Mouse (Mus musculus) olfactory bulb, adult 2 months (tissue): ENCODE measurements around the gene Helq. TPM values are rescaled to one million over a fixed set of nuclear protein-coding genes. Genes with fewer than 3 reads are reported as not detected.

Source experiments
- H3K27ac ChIP-seq: fragments of 200-500 bp; 2 replicates; pipeline ENCODE4 v1.5.1; 2012; ENCODE audit warnings: low read depth, low read length; ENCODE audit not compliant: insufficient read depth
- H3K4me1 ChIP-seq: fragments of 200-500 bp; 2 replicates; pipeline ENCODE4 v1.6.1; 2012; ENCODE audit warnings: low read length; ENCODE audit not compliant: control insufficient read depth, insufficient read depth
- H3K4me3 ChIP-seq: fragments of 200-500 bp; 2 replicates; pipeline ENCODE4 v1.5.1; 2012; ENCODE audit warnings: mild to moderate bottlenecking, low read depth, low read length, moderate library complexity; ENCODE audit not compliant: insufficient read depth
- CTCF ChIP-seq: fragments of 200-500 bp; IDR thresholded peaks from 2 replicates; pipeline ENCODE4 v1.5.1; 2012; ENCODE audit warnings: low read depth, mild to moderate bottlenecking, low read length, moderate library complexity; ENCODE audit not compliant: insufficient read depth
- POLR2A ChIP-seq: fragments of 200-500 bp; IDR thresholded peaks from 2 replicates; pipeline ENCODE4 v1.6.1; 2012; ENCODE audit warnings: mild to moderate bottlenecking, low read depth, low read length, moderate library complexity; ENCODE audit not compliant: insufficient read depth
- WGBS: fragments of 180-500 bp; shearing (Covaris S2); methylation state at CpG from one replicate; pipeline ENCODE4 v1.1.7; 2018; 5-methylcytosine and 5-hydroxymethylcytosine counted together
- polyA plus RNA-seq: library from polyadenylated mRNA; stranded (reverse); fragments of >200 nt; gene quantifications from 2 replicates; pipeline ENCODE4 v1.2.4, GENCODE M21; 2012; ENCODE audit warnings: low replicate concordance; ENCODE audit not compliant: missing spikeins, insufficient read depth, insufficient read length

The Helq gene
- not detected in 2 replicates for polyA plus RNA-seq

DNA sequence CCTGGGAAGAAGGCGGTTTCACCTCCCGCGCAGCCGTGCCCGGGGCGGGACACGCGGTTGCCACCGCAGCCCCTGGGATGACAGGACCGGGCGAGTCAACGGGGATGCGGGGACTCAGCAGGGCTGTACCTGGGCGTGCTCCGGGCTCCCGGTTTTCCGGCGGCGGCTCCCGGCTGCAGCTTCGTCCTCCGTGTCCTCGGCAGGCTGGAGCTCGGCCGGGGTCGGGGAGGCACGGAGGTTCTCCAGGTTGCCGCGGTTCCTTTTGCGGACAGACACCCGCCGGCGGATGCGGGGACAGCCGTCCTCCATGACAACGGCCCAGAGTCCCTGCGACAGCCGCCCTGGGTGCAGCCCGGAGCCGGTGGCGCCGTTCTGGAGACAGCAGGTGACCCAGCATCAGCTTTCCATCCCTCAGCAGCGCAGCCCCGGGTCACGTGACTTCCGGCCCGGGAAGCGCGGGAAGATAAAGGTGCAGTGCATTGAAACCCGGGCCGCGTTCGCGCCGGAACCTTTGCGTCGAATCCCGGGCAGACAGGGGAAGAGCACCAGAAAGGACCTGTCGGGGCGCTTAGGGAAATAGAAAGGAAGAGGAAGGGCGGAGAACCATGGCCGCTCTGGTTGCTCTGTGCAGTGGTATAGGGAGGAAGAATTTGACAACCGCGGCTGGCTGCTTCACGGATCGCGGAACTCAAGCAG, at the start of gene Helq, which contains the start of gene Mrps18c:
Gene Helq (minus strand): TSS at position 434 of the 696 bp plus-strand sequence.
Gene Mrps18c (plus strand): TSS at position 463 of the 696 bp plus-strand sequence.
- TF ChIP-seq CTCF = no peak
- peak; percentile 58 for TF ChIP-seq POLR2A
- peaks cover 4% of the 10 kb centered on the region; the same call in 1 of the 2 replicates for H3K4me1 ChIP-seq
- H3K4me3 ChIP-seq = peak within 1 kb of the TSS; percentile 91
- peak within 1 kb of the TSS; percentile 52; the same call in 1 of the 2 replicates for H3K27ac ChIP-seq
- WGBS = under 1% methylated on average over 67 of the region's 67 CpGs

DNA sequence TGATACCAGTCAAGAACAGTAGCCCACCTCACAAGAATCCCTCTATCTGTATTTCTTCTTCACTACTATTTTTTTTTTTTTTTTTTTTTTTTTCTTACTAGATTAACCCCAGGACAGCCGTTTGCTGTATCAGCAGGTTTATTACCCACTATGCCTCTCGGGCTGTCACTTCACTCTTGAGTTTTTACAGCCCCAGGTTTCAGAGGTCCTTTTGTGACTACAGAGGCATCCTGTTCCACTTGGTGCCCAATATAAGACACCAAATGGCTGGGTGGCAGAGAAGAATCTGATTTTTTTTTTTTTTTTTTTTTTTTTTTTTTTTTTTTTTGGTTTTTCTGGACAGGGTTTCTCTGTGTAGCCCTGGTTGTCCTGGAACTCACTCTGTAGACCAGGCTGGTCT, 48.7 kb upstream of the Helq start:
- peaks cover 10% of the 10 kb centered on the region for H3K4me1 ChIP-seq
- H3K4me3 ChIP-seq = peak overlapping the region; percentile 49; the same call in 1 of the 2 replicates
- WGBS = 22% methylated on average over 2 of the region's 2 CpGs
- no peak overlapping the region for H3K27ac ChIP-seq
- TF ChIP-seq POLR2A = no peak
- TF ChIP-seq CTCF = no peak

DNA sequence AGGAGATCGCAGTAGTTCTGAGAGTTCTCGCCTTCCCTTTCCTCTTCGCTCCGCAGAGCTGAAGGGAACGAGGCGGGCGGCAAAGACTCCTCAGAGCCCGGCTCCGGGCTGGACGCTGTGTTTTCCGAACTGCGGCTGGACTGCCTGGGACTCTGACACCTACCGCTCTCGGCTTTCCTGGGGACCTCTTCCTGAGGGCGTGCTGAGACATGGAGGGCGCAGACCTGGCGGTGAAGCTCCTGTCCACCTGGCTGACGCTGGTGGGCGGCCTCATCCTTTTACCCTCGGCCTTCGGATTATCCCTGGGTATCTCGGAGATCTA, 48.2 kb upstream of the Helq start:
- Histone ChIP-seq H3K27ac (no peak overlapping the region), H3K4me3 (peak overlapping the region; percentile 49), H3K4me1 (peaks cover 10% of the 10 kb centered on the region)
- WGBS = under 1% methylated on average over 22 of the region's 22 CpGs
- no peak for TF ChIP-seq CTCF
- no peak for TF ChIP-seq POLR2A

DNA sequence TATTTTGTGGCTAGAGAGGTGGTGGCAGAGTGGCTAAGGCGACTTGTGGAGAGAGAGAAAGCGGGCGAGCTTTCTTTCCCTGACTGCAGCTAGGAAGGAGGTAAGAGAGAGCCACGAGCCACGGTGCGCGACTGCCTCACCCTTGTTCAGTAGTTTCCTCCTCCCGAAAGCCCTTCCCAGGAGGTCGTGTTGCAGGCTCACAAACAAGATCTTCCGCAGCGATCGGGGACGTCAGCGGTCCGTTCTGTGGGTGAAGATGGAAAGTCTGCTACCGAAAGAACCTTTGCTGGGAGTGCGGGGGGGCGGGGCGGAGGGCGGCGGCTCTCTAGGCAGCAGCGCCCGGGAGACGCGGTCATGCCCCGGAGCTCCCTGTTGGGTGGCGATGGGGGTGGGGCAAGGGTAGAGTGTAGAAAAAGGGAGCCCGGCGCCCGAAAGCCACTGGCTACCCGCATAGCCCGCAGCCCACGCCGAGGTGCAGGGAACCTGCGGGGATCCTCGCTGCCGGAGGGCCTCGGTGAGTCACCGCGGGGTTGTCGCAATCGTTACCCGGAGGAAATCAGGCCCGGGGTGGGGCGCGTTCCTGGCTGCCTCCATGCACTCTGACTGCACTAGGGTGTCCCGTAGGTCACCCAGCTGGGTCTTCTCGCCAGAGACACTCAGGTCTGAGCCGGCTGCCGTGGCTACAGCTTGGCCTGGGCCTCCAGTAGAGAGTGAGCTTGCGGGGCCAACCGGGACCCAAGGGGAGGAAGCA, 47.6 kb upstream of the Helq start:
- TF ChIP-seq CTCF (no peak), POLR2A (no peak)
- under 1% methylated on average over 52 of the region's 52 CpGs for WGBS
- Histone ChIP-seq H3K27ac (no peak overlapping the region), H3K4me1 (peaks cover 10% of the 10 kb centered on the region), H3K4me3 (peak overlapping the region; percentile 49)

DNA sequence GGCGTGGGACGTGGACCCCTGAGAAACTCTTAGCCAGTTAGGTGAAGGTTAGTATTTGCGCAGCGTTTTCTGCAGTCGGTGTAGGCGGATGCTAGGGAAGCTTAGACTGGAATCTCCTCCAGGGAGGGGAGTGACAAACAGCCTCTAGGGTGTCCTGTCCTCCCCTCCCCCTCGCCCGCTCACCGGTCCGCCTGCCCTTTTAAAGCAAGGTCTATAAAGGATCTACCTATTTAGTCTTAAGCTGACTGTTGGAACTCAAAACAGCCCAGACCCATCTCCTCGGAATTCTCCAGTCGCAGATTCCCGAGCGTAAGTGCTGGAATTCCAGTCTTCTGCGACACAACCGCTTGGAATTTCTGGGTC, 47.1 kb upstream of the Helq start, which contains the start of gene Gpat3:
Gene Gpat3 (plus strand): TSS at position 229 of the 363 bp plus-strand sequence.
- H3K27ac ChIP-seq = no peak within 1 kb of the TSS
- WGBS = under 1% methylated on average over 16 of the region's 16 CpGs
- TF ChIP-seq CTCF (peak; percentile 29; the same call in 1 of the 2 replicates), POLR2A (no peak)
- peaks cover 10% of the 10 kb centered on the region for H3K4me1 ChIP-seq
- H3K4me3 ChIP-seq = peak within 1 kb of the TSS; percentile 49

DNA sequence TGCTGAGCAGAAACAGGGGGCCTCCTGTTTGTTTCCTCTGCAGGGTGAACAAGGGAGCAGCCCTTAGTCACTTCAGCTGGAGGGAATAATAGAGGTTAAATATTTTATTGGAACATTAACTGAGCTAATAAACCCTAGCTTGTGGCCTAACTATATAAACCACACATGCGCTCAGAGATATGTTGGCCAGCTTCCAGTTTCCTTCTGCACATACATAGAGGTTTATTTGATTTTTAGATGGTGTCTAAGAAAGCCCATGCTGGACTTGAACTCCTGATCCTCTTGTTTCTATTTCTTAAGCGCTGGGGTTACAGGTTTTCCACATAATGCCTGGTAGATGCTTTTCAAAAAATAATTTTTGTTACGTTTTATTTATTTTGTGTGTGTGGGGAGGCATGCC, 46.1 kb upstream of the Helq start:
- Histone ChIP-seq H3K27ac (no peak overlapping the region), H3K4me1 (peaks cover 10% of the 10 kb centered on the region), H3K4me3 (no peak overlapping the region)
- WGBS = 53% methylated on average over 3 of the region's 3 CpGs
- TF ChIP-seq POLR2A (no peak), CTCF (no peak)

DNA sequence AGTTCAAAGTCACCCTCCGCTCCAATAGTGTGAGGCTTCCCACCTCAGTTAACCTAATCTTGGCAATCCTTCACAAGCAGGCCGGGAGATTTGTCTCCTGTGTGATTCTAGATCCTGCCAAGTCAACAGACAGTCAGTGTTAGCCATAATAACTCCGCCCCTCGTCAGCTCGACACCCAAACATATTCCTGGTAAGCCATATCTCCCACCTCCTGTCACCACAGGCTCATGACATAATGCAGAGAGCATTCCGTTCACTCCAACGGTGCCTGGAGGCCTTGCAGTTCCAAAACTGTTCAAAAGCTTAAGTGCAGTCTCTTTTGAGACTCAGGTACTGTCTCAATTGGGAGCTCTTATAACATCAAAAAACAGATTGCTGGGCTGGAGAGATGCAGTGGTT, 39.5 kb upstream of the Helq start:
- WGBS = 86% methylated on average over 7 of the region's 7 CpGs
- no peak overlapping the region for H3K27ac ChIP-seq
- TF ChIP-seq CTCF (no peak), POLR2A (no peak)
- H3K4me3 ChIP-seq = no peak overlapping the region
- no peaks in the 10 kb centered on the region for H3K4me1 ChIP-seq

DNA sequence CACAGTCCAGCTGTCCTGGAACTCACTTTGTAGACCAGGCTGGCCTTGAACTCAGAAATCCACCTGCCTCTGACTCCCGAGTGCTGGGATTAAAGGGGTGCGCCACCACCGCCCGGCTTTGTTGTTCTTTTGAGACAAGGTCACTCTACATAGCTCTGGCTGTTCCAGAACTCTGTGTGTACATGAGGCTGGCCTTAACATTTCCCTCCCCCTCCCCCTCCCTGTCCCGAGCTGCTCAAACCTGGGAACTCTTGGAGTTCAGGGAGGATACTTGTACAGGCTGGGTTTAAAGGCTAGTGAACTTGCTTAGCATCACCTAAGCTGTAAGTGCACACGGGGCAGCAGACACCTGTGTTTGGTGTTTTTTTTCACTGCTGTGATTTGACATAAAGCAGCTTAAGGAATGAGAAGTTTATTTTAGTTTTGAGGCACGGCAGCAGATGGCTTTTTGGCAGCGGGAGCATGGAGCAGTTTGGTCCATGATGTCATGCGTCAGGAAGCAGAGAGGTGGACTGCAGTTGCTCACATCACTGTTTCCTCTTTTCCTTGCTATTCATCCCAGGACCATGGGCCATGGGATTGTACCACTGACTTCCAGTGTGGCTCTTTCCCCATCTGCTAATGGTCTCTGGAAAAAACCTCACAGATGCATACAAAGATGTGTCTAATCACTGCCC, 37.6 kb upstream of the Helq start:
- no peaks in the 10 kb centered on the region for H3K4me1 ChIP-seq
- WGBS = 74% methylated on average over 9 of the region's 9 CpGs
- TF ChIP-seq POLR2A (no peak), CTCF (no peak)
- H3K27ac ChIP-seq = no peak overlapping the region
- H3K4me3 ChIP-seq = no peak overlapping the region

DNA sequence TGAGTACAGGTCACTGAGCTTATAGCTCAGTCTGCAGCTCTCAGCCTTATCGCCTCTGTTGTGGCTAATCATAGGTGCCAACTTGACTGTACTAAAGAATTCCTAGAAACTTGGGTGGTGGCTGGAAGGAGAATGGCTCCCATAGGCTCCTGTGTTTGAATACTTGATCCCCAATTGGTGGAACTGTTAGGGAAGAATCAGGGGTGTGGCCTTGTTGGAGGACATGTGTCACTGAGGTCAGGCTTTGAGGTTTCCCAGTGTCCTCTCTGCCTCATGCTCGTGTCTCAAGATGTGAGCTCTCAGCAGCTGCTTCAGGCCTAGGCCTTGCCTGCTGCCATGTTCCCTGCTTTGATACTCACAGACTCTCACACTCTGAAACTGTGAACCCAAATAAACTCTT, 35.4 kb upstream of the Helq start:
- WGBS = 88% methylated on average over 2 of the region's 2 CpGs
- H3K4me1 ChIP-seq = no peaks in the 10 kb centered on the region
- H3K4me3 ChIP-seq = no peak overlapping the region
- no peak overlapping the region for H3K27ac ChIP-seq
- TF ChIP-seq POLR2A (no peak), CTCF (no peak)
